ENCODE assay signal across 14 mouse cellular contexts in the genomic region with DNA sequence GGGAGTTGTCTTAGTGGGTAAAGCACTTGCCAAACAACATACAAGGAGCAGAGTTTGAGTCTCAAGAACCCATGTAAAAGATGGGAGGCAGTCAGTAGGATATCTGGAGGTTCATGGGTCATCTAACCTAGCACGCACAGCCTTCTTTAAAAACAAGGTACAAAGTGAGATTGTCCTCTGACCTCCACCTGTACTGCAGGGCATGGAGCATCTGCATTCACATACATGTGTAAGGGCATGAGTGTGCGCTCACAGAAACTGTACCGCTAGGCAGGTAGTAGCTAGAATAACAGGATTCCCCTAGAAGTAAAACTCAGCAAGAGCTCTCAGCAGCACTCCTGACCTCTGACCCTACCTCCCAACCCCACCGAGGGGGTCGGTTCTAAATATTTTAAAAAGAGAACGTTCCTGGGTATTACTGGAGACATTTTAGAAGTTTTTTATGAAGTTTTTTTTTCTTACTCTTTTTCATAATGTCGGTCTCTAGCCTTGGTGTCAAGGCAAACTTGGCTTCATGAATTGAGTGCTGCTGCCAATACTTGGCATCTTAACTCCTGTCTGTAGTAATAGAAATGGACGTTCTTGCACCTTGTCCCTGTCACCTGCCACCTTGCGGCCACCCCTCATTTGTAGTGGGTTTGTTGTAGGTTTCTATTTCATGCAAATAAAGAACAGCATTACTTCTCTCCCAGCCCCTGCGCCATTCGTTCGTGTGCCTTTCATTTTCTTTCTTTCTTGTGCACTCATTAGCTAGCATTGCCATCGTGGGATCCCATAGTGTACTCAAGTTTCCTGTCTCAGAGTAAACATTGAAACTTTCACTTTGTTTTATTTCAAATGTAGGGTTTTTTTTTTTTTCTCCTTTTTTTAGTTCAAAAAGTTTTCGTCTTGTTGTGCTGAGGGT.
"Had no signal": no experiment of that assay in that cellular context is flagged by ENCODE, and none has a peak within 500 bp of the region (broad histone marks: within the 10 kb centered on the region; RNA-seq: fewer than 3 reads in every experiment).

No protein-coding gene starts in this region.

- H3K27me3 ChIP-seq: intestine, embryonic 15.5 days; limb, embryonic 12.5 days; liver, embryonic 12.5 days; midbrain, embryonic 12.5 days; neural tube, embryonic 15.5 days had no signal

- H3K9me3 ChIP-seq: intestine, embryonic 15.5 days; limb, embryonic 12.5 days; liver, embryonic 12.5 days; midbrain, embryonic 12.5 days; neural tube, embryonic 15.5 days had no signal

- H3K36me3 ChIP-seq: intestine, embryonic 15.5 days; limb, embryonic 12.5 days; liver, embryonic 12.5 days; midbrain, embryonic 12.5 days; neural tube, embryonic 15.5 days had no signal

- H3K9ac ChIP-seq: intestine, embryonic 15.5 days; limb, embryonic 12.5 days; liver, embryonic 12.5 days; midbrain, embryonic 12.5 days; neural tube, embryonic 15.5 days had no signal

- H3K4me1 ChIP-seq: neural tube, embryonic 15.5 days had no signal

- H3K4me3 ChIP-seq: intestine, embryonic 15.5 days; left cerebral cortex, adult 2 months; limb, embryonic 12.5 days; liver, embryonic 12.5 days; midbrain, embryonic 12.5 days; neural tube, embryonic 15.5 days had no signal

- DNase-seq: kidney, adult 18-20 months; kidney, postnatal 25 days; lung, adult 18-20 months; right cerebral cortex, adult 18-20 months; right cerebral cortex, postnatal 25 days; thymus, adult 18-20 months; thymus, postnatal 25 days had no signal

- ATAC-seq: intestine, embryonic 15.5 days; liver, embryonic 12.5 days had no signal

- H3K4me2 ChIP-seq: intestine, embryonic 15.5 days; limb, embryonic 12.5 days; liver, embryonic 12.5 days; midbrain, embryonic 12.5 days; neural tube, embryonic 15.5 days had no signal

- H3K27ac ChIP-seq: intestine, embryonic 15.5 days; left cerebral cortex, adult 2 months; limb, embryonic 12.5 days; liver, embryonic 12.5 days; midbrain, embryonic 12.5 days; neural tube, embryonic 15.5 days; stomach, postnatal 0 days had no signal
